Mouse (Mus musculus) thymus, postnatal 10 days (tissue): ENCODE data around the gene Astn1.

Experiments
- DNase-seq, 2 experiments: peaks; one replicate each; pipeline ENCODE4 v3.0.0; 2021; ENCODE audit warnings: low spot score in 2 of 2

The Astn1 gene

DNA sequence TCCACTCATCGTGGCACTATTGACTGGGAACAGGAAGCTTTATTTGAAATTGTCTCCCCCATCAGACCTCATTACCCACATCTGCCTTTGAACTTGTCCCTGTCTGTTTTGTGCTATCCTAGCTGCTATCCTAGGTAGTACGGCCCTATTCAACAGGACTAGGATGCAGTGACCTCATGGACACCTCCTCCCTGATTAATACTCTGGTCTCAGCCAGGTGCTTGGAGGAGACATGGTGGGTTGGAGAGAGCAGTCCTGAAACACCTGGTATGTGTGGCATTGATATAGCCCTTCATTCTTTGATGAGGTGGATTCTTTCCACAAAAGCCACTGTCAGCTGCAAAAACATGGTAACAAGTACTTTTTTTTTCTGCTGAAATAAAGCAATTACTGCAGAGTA, 52.1 kb downstream of the Astn1 start:
- DNase-seq = no peak

GRCm38 (mm10) chr1:158421451-158421850, 59.4 kb downstream of the Astn1 start:
- no peak for DNase-seq

GRCm38 (mm10) chr1:158422739-158423138, 60.7 kb downstream of the Astn1 start:
- no peak for DNase-seq

DNA sequence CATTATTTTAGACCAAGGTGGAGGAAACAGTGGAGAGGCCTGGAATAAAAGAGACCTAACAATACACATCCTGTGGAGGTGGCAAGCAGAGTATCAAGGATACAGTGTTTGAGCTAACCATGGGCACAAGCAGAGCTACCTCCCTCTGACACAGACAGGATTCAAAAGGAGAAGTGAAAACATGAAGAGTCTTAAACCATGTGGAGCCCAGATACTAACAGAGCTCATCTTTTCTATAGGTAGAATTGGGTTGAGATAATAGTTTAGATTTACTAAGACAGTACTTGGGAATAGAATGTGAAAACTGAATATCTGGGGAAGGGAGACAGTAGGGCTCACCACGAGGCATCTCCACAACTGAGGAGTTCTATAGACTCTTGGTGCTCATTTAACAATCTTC, 84.0 kb downstream of the Astn1 start:
- DNase-seq = no peak

DNA sequence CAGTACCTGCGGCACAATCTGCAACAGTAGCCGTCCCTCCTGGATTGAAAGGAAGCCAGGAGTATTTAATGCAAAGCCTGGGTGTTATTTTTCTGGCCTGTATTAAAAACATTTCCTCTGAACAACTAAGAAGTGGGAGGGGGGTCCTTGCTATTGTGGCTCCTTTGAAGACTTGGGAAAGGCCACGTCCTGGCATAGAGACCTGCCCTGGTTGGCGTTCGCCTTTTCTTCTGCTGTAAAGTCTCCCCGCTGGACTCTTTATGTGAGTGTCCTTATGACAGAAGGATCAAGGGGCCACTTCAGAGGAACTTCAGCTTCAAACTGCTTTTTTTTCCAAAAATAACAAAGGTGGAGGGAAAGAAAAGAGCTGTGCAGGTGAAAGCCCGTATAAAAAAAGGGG, 85.9 kb downstream of the Astn1 start:
- no peak for DNase-seq

DNA sequence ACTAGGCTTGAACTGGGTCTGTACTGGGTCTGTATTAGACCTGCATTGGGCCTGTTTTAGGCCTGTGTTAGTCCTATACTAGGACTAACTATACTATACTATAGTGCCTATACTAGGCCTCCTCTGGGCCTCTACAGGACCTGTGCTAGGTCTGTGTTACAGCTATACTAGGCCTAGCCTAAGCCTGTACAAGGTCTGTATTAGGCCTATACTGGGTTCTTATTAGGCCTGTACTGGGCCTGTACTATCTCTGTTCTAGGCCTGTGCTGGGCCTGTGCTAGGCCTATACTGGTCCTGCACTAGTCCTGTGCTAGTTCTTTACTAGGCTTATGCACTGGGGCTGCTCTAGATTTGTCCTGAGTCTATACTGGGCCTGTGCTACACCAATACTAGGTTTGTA, 90.6 kb downstream of the Astn1 start:
- no peak for DNase-seq

DNA sequence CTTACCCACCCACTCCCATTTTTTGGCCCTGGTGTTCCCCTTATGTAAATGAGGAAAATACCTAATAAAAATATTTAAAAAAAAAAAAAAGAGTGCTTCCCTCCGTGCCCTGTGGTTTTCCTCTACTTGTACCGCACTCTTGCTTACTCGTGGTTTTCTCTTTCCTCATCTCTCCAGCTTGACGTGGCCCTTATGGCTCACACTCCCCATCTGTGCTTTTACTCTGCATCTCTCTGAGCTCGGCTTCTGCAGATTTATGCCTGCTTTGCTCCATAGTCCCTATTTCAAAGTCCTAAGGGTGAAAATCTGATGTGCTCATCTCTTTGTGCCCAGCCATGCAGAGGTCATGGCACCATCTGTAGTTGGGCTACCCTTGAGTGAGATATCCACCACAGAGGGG, 91.5 kb downstream of the Astn1 start:
- DNase-seq = no peak

- DNase-seq = no peak
Measured at GRCm38 (mm10) chr1:158463975-158464374, 101.9 kb downstream of the Astn1 start.

- no peak for DNase-seq
Measured at GRCm38 (mm10) chr1:158465286-158465685, 103.2 kb downstream of the Astn1 start.

DNA sequence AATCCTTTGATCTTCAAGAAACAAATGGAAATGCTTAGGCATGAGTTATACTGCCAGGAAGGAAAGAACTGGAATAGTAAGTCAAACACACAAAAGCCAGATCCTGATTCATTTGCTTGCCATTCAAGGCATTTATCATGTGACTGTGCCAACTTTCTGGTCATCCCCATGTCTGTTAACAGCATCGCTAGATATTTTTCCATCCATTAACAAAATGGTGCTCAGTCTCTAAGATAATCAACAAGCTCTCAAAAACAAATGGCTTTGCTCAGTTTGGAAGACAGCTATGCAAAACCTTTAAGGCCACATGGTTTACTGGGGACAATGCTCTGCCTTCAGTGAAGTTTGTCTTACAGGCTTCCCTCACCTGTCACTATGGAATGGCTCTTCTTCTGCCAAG, 115.8 kb downstream of the Astn1 start:
- DNase-seq = no peak

- DNase-seq = no peak
Measured at GRCm38 (mm10) chr1:158480285-158480684, 118.2 kb downstream of the Astn1 start.

GRCm38 (mm10) chr1:158483733-158484132, 121.7 kb downstream of the Astn1 start:
- DNase-seq = no peak

- DNase-seq = no peak
Measured at GRCm38 (mm10) chr1:158489521-158490021, 127.5 kb downstream of the Astn1 start.

DNA sequence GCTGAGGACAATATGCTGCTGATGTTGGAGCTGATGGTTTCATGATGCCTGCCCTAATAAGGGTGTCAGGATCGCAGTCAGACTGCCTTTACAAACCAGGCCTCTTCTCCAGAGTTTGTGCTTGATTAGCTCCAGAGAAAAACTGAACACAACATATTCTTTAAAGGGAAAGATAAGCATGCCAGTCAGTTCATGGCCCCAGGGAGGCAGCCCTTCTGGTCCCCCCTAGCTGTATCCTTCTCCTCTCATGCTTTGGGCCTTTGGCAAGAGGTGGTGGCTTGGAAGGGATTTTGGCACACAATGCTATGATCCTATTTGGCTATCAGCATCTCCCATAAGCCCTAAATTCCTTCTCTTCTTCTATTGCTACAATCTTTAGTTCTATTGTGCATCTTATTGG, 128.1 kb downstream of the Astn1 start:
- DNase-seq = no peak

DNA sequence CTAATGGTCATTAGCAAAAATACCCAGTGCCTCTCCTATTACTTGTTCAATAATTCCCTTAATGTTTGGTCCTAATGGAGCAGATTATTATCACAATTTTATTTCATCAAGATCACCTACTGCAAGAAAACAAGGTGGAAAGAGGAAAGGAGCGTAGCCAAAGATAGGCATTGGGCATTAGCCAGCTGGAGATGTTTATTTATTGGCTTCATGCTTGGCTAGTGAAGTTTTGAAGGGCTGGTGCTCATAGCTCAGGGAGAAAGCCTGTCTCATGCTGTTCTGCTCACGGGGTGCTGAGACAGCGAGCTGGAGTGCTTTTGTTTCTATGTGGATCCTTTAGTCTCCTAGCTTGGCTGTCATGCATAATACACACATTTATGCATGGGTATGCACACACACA, 131.2 kb downstream of the Astn1 start:
- no peak for DNase-seq

GRCm38 (mm10) chr1:158500140-158500539, 138.1 kb downstream of the Astn1 start:
- DNase-seq = no peak

GRCm38 (mm10) chr1:158501019-158501418, 138.9 kb downstream of the Astn1 start:
- DNase-seq = no peak

DNA sequence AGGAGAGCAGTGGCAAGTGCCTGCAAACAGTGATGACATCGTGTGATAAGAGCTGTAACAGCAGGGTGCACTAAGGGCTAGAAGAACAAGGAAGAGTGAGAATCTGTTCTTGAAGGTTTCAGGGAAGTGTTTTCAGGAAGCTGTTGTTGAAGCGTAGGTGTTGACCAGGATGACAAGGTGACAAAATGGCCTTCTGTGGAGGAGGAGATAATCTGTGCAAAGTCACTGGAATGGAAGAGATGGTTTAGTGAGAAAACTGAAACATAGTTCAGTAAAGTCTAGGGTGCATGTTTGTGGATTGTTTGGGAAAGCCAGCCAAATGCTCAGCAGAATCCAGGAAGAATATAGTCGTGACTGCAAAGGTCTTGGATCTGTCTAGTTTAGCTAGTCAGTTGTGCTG, 145.5 kb downstream of the Astn1 start:
- no peak for DNase-seq

DNA sequence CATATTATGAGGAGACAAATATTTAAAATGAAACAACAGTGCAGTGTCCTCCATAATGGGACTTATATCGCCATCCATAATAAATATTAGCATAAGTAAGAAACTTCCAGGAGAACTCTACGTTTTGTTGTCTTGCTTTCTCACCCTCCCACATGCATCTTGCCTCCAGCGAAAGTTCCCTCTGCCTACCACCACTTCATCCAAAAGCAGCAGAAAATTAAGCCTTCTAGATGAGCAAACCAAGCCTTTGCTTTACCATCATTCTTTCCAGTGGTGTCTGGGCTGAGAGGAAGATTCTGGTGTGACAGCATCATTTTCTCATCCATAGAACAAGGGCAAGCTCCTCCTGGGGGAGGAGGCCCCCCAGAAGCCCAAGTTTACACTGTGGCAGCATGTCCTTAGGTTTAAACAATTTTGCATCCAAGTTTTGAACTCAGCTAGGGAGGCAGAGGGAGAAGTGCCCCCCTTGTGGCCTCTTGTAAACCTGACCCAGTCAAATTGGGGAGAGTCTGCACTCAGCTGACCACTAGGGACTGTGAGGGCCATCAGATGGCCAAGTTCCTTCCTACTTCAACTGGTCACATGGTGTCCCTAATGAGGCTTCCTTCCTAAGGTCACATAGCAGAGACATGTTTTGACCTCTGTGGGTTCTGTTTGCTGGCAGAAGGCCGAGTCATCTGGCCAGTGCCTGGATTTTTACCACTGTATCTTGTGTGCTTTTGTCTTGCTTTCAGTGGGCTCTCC, 147.2 kb downstream of the Astn1 start:
- no peak for DNase-seq

DNA sequence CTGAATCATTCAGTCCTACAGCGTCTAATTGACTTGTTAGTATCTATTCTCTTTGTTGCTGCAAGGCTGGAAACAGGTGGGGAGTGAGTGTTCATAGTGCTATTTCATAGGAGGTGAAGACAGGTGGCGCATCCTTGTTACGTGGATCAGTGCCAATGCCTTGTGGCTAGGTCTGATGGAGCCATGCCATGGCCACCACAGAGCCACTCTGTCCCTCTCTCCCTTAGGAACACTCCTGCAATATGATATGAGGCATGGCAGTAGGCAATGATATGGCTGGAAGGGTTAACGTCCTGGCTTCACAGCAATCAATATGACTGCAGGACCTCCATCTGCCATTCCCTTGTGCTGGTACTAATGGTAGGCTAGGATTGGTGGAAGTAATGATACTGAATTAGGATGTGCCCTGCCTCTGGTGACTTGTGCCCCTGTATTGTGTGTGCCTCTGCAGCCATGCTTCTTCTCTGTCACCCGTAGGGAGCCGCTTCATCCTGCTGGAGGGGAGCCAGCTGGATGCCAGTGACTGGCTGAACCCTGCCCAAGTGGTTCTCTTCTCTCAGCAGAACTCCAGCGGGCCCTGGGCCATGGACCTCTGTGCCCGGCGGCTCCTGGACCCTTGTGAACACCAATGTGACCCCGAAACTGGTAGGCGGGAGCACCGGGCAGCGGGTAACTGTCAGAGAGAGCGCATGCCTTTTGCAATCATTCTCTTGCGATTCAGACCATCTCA, 148.6 kb downstream of the Astn1 start:
- no peak for DNase-seq

- DNase-seq = no peak
Measured at GRCm38 (mm10) chr1:158512089-158512488, 150.0 kb downstream of the Astn1 start.

GRCm38 (mm10) chr1:158512636-158513035, 150.6 kb downstream of the Astn1 start:
- no peak for DNase-seq

DNA sequence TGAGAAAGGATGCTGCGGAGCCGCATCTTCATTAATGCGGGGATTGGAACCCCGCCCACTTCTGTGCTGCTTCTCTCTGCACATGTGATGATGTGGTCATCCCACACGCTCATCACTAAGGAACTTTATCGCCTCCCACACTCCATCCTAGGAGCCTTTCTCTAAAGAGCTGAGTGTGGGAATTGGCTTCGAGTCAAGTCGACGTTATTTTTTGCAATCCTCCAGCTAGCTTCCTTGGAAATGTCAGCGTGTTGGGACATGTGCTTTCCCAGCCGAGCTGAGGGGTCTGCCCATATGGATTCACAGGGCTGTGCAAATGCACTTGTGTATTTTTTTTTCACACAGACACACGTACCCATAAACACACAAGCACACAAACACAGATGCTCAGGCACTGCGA, 151.5 kb downstream of the Astn1 start:
- no peak for DNase-seq
